Mouse (Mus musculus) midbrain, embryonic 15.5 days (tissue): ENCODE results near the gene Slc25a15. TPM values are rescaled to one million over a fixed set of nuclear protein-coding genes. Genes with fewer than 3 reads are reported as not detected.

ENCODE experiments used
- ATAC-seq: fragments of 200-750 bp; cut with Nextera tagmentation; replicated peaks from 2 replicates; pipeline ENCODE4 v1.8.0; 2017; ENCODE audit warnings: moderate TSS enrichment
- H3K27ac ChIP-seq: fragments of 300-500 bp; sonication (generic); 2 replicates; pipeline ENCODE4 v1.5.1; 2015; ENCODE audit warnings: mild to moderate bottlenecking, inconsistent platforms
- H3K27me3 ChIP-seq: fragments of 300-500 bp; sonication (generic); replicated peaks from 2 replicates; pipeline ENCODE4 v1.6.1; 2015; ENCODE audit warnings: inconsistent platforms
- H3K36me3 ChIP-seq: fragments of 300-500 bp; sonication (generic); replicated peaks from 2 replicates; pipeline ENCODE4 v1.6.1; 2015; ENCODE audit warnings: inconsistent platforms
- H3K4me1 ChIP-seq: fragments of 300-500 bp; sonication (generic); 2 replicates; pipeline ENCODE4 v1.6.1; 2015; ENCODE audit warnings: inconsistent platforms
- H3K4me2 ChIP-seq: fragments of 300-500 bp; sonication (generic); 2 replicates; pipeline ENCODE4 v1.6.1; 2015; ENCODE audit warnings: inconsistent platforms, mild to moderate bottlenecking, moderate library complexity
- H3K4me3 ChIP-seq: fragments of 300-500 bp; sonication (generic); 2 replicates; pipeline ENCODE4 v1.5.1; 2015; ENCODE audit warnings: mild to moderate bottlenecking, inconsistent platforms
- H3K9ac ChIP-seq: fragments of 300-500 bp; sonication (generic); 2 replicates; pipeline ENCODE4 v1.6.1; 2015; ENCODE audit warnings: mild to moderate bottlenecking, inconsistent platforms
- H3K9me3 ChIP-seq: fragments of 300-500 bp; sonication (generic); 2 replicates; pipeline ENCODE4 v1.6.1; 2016; ENCODE audit warnings: inconsistent platforms
- WGBS: fragments of 180-500 bp; shearing (Covaris S2); methylation state at CpG from one replicate; pipeline ENCODE4 v1.1.7; 2015; ENCODE audit warnings: mixed read lengths; 5-methylcytosine and 5-hydroxymethylcytosine counted together
- polyA plus RNA-seq: library from polyadenylated mRNA; unstranded; fragments of >200 nt; fragmentation: Nextera tagmentation; extraction: Ambion mirVana; gene quantifications from 2 replicates; pipeline ENCODE4 v1.2.1, GENCODE M21; 2015

Gene Slc25a15
- polyA plus RNA-seq, 1 experiment from 2014 or later: 7.1 TPM

- Histone ChIP-seq H3K27ac (no peak overlapping the region), H3K27me3 (no peaks in the 10 kb centered on the region), H3K9me3 (no peaks in the 10 kb centered on the region), H3K9ac (no peak overlapping the region), H3K4me3 (no peak overlapping the region), H3K4me1 (no peaks in the 10 kb centered on the region), H3K36me3 (0 out of 2 replicates have a peak, but pooled peaks cover 4% of the 10 kb centered on the region), H3K4me2 (no peak overlapping the region)
- ATAC-seq: no peak
- 90% methylated on average over 8 of the region's 8 CpGs for WGBS
Measured at GRCm38 (mm10) chr8:22390766-22391463, 7.5 kb downstream of the Slc25a15 start.

DNA sequence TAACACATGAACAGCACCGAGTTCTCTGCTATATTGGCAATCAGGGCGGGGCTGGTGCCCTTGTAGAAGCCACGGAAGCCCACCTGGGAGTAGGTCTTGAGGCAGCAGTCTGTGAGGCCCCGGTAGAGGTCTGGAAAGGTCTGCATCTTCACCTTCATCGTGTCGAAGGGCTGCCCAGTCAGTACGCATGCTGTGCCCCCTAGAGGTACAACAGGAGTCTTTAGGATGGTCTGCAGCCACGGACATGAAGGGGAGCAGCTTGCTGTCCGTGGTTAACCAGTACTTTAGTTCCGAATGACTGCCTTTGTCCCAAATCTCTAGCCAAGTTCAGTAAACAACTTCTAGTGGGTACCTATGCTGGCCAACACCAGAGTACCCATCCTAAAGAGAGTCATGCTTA, 8.5 kb downstream of the Slc25a15 start:
- H3K27me3 ChIP-seq: no peaks in the 10 kb centered on the region
- H3K27ac ChIP-seq: no peak overlapping the region
- H3K4me1 ChIP-seq: no peaks in the 10 kb centered on the region
- H3K9me3 ChIP-seq: no peaks in the 10 kb centered on the region
- no peak overlapping the region for H3K4me3 ChIP-seq
- WGBS: 85% methylated on average over 10 of the region's 10 CpGs
- 0 out of 2 replicates have a peak, but pooled peaks cover 4% of the 10 kb centered on the region for H3K36me3 ChIP-seq
- ATAC-seq: no peak
- no peak overlapping the region for H3K9ac ChIP-seq
- no peak overlapping the region for H3K4me2 ChIP-seq

DNA sequence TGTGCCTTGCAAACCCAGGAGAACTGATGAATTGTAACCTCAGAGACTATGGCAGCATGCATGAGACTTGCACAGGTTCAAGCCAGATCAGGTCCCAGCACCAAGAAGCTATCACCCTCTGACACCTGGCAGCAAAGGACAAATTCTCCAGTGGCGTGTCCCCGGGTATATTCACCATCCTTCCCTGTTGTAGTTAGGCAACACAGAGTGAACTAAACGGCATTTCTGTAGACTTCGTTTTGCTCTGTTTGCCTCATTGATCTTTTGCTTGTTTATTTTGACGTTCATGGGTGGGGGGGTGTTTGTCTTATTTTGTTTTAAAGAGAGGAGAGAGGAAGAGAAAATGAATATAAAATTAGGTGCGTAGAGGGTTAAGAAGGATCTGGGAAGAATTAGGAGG, 13.2 kb downstream of the Slc25a15 start:
- H3K36me3 ChIP-seq: 0 out of 2 replicates have a peak, but pooled peaks cover 4% of the 10 kb centered on the region
- no peak for ATAC-seq
- no peak overlapping the region for H3K27ac ChIP-seq
- H3K27me3 ChIP-seq: no peaks in the 10 kb centered on the region
- no peak overlapping the region for H3K9ac ChIP-seq
- H3K9me3 ChIP-seq: no peaks in the 10 kb centered on the region
- no peaks in the 10 kb centered on the region for H3K4me1 ChIP-seq
- no peak overlapping the region for H3K4me2 ChIP-seq
- H3K4me3 ChIP-seq: no peak overlapping the region
- WGBS: 88% methylated on average over 6 of the region's 6 CpGs

DNA sequence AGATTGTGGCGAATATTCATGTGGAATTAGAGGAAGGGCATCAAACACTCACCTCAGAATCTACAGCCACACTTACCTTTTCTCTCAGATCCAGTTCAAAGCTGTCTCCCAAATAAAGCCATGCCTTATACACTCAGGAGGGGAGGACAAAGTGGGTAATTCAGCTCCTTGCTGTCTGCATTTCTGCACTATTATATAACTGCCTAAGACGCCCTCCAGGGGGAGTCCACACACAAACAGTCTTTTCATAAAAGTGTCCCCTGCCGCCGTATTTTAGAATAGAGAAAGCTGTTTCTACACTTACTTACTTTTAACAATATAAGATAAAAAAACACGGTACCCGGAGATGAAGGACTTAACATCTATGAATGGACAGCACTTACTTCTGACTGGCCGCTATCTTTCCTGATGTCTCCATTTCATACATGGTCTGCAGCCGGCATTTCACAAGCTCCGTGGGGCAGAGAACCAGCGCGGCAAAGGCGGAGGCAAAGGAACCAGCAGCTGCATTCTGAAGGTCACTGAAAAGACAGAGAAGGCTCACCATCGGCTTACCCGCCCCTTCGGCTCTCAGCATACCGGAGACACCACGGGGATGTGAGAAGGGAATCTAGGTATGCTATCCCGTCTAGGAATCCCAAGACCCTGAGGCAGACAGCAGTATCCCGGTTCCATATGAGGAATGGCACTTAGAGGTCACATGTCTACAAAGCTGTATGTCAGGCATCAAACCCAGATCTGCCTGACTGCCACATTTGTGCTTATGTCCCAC, 15.4 kb downstream of the Slc25a15 start:
- no peak overlapping the region for H3K4me2 ChIP-seq
- H3K27me3 ChIP-seq: no peaks in the 10 kb centered on the region
- no peak overlapping the region for H3K9ac ChIP-seq
- no peaks in the 10 kb centered on the region for H3K36me3 ChIP-seq
- WGBS: 84% methylated on average over 19 of the region's 19 CpGs
- no peaks in the 10 kb centered on the region for H3K9me3 ChIP-seq
- H3K27ac ChIP-seq: no peak overlapping the region
- no peak for ATAC-seq
- no peaks in the 10 kb centered on the region for H3K4me1 ChIP-seq
- H3K4me3 ChIP-seq: no peak overlapping the region

DNA sequence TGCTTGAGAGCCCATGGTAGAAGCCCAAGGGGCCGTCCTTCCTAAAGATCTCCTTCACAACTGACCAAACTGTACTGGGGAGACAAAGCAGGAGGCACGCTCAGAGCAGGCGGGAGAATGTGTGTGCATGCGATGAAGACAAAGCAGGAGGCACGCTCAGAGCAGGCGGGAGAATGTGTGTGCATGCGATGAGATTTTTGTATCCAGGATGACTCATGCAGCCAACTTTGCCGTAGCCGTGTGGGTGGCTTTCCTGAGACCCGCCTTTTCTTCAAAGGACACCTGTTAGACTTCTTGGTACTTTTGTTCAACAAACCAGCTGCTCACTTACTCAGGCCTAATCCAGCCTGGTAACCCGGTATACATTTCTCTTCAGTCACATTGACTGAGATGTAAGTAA, 17.5 kb downstream of the Slc25a15 start:
- no peak overlapping the region for H3K4me2 ChIP-seq
- H3K9ac ChIP-seq: no peak overlapping the region
- no peaks in the 10 kb centered on the region for H3K36me3 ChIP-seq
- no peaks in the 10 kb centered on the region for H3K9me3 ChIP-seq
- no peaks in the 10 kb centered on the region for H3K4me1 ChIP-seq
- H3K4me3 ChIP-seq: no peak overlapping the region
- no peak for ATAC-seq
- H3K27me3 ChIP-seq: no peaks in the 10 kb centered on the region
- 95% methylated on average over 11 of the region's 11 CpGs for WGBS
- no peak overlapping the region for H3K27ac ChIP-seq

DNA sequence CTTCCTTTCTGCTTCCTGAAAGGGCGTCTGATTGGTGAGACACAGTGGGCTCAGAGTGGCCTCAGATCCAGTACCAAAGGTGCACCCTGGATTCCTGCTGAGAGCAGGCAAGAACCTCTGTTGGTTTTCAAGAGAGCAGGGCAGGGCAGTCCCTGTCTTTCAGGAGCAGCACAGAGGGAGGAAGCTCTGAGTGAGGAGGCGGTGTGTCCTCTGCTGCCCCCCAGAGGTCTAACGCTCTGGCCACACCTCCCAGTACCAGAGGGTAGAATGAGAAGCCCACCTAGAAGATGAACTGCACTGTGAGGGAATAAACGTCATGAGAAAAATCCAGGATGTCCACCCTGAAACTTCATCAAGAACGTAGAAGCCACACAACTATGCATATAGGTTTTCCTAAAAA, 21.5 kb downstream of the Slc25a15 start:
- H3K4me2 ChIP-seq: no peak overlapping the region
- 46% methylated on average over 5 of the region's 5 CpGs for WGBS
- H3K9ac ChIP-seq: no peak overlapping the region
- H3K4me1 ChIP-seq: no peaks in the 10 kb centered on the region
- no peak; the same call in 1 of the 2 replicates for ATAC-seq
- no peaks in the 10 kb centered on the region for H3K27me3 ChIP-seq
- no peaks in the 10 kb centered on the region for H3K9me3 ChIP-seq
- no peaks in the 10 kb centered on the region for H3K36me3 ChIP-seq
- no peak overlapping the region for H3K27ac ChIP-seq
- H3K4me3 ChIP-seq: no peak overlapping the region

DNA sequence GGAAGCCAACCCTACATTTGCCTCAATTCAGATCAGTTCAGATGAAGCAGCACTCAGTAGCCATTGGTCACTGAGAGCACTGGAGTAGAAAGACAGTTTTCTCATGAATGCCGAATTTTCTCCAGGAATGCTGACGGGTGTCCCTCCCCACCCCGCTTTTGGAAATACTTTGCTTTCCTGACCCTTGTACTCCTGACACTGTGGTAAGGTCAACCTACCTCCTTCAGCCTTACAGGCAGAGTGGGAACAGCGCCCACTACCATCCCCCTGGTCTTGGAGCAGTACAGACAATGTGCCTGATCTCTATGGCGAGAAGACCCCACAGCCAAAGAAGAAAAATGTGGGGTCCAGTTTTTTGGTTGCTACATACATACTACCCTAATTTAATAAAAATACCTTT, 22.1 kb downstream of the Slc25a15 start:
- no peak overlapping the region for H3K4me3 ChIP-seq
- H3K27me3 ChIP-seq: no peaks in the 10 kb centered on the region
- H3K9ac ChIP-seq: no peak overlapping the region
- 91% methylated on average over 5 of the region's 5 CpGs for WGBS
- no peak overlapping the region for H3K4me2 ChIP-seq
- no peaks in the 10 kb centered on the region for H3K36me3 ChIP-seq
- H3K27ac ChIP-seq: no peak overlapping the region
- ATAC-seq: no peak
- no peaks in the 10 kb centered on the region for H3K4me1 ChIP-seq
- H3K9me3 ChIP-seq: no peaks in the 10 kb centered on the region

- Histone ChIP-seq H3K4me2 (no peak overlapping the region), H3K4me3 (no peak overlapping the region), H3K27ac (no peak overlapping the region), H3K4me1 (no peaks in the 10 kb centered on the region), H3K36me3 (no peaks in the 10 kb centered on the region), H3K27me3 (no peaks in the 10 kb centered on the region), H3K9me3 (no peaks in the 10 kb centered on the region), H3K9ac (no peak overlapping the region)
- ATAC-seq: no peak
- 91% methylated on average over 6 of the region's 6 CpGs for WGBS
Measured at GRCm38 (mm10) chr8:22359882-22360281, 38.5 kb downstream of the Slc25a15 start.

GRCm38 (mm10) chr8:22359359-22359758, 39.0 kb downstream of the Slc25a15 start:
- 85% methylated on average over 6 of the region's 6 CpGs for WGBS
- no peak for ATAC-seq

DNA sequence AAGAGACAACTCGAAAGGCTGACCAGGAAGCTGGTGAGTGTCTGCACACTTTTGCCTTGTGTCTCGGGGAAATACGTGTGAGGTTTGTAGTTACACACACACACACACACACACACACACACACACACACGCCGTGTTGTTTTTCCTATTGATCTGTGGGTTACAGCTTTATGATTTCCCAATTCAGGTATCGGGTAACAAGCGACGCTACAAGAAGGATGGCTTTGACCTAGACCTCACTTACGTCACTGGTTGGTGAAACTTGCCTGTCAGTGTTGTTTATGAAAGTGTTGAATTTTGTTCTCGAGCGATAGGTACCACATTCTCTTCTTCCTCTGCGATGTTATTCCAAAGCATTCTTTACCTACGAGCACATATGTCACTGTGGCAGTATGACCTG, 63.0 kb downstream of the Slc25a15 start:
- no peaks in the 10 kb centered on the region for H3K9me3 ChIP-seq
- H3K4me1 ChIP-seq: no peaks in the 10 kb centered on the region
- no peaks in the 10 kb centered on the region for H3K36me3 ChIP-seq
- no peak for ATAC-seq
- H3K27me3 ChIP-seq: no peaks in the 10 kb centered on the region
- no peak overlapping the region for H3K27ac ChIP-seq
- no peak overlapping the region for H3K4me3 ChIP-seq
- H3K4me2 ChIP-seq: no peak overlapping the region
- no peak overlapping the region for H3K9ac ChIP-seq
- WGBS: 92% methylated on average over 13 of the region's 13 CpGs

More at GRCm38 (mm10) chr8:22359359-22359758, 39.0 kb downstream of the Slc25a15 start:
- Histone ChIP-seq H3K27ac (no peak overlapping the region), H3K9me3 (no peaks in the 10 kb centered on the region), H3K4me3 (no peak overlapping the region), H3K27me3 (no peaks in the 10 kb centered on the region), H3K4me1 (no peaks in the 10 kb centered on the region), H3K4me2 (no peak overlapping the region), H3K9ac (no peak overlapping the region), H3K36me3 (no peaks in the 10 kb centered on the region)
